Mouse (Mus musculus) CH12.LX (cell line): ENCODE data around the gene Spin2d.
"Not testable (repeated sequence)": the region's sequence is repeated elsewhere in the genome, so short reads cannot be mapped to it uniquely, and the experiment has no call there.

Experiments
- CTCF ChIP-seq, 2 experiments: IDR thresholded peaks in 1 of 2; conservative IDR thresholded peaks in 1 of 2; 2 replicates each; pipeline ENCODE4 v1.5.1; 2011 to 2012; ENCODE audit warnings: low read depth in 2 of 2, low read length in 2 of 2, improper control_type of control experiment in 1 of 2, inconsistent platforms in 1 of 2, mild to moderate bottlenecking in 1 of 2, moderate library complexity in 1 of 2
- HCFC1 ChIP-seq: IDR thresholded peaks from 2 replicates; pipeline ENCODE4 v1.6.1; 2012; ENCODE audit warnings: low read depth, mild to moderate bottlenecking, inconsistent platforms, low read length, improper control_type of control experiment
- KAT2A ChIP-seq: IDR thresholded peaks from 2 replicates; pipeline ENCODE4 v1.6.1; 2012; ENCODE audit warnings: low read length, improper control_type of control experiment, inconsistent platforms; ENCODE audit not compliant: insufficient replicate concordance
- POLR2A ChIP-seq: IDR thresholded peaks from 2 replicates; pipeline ENCODE4 v1.6.1; 2011; ENCODE audit warnings: low read depth, mild to moderate bottlenecking, improper control_type of control experiment, low read length

- not testable (repeated sequence) for TF ChIP-seq KAT2A; HCFC1; POLR2A; CTCF (conservative IDR thresholded peaks at IDR 0.05 in 1 of 2, IDR thresholded peaks at IDR 0.05 in 1 of 2; ENCODE audit: low read depth in 2 of 2, low read length in 2 of 2)
These were observed 33.6 kb downstream of the Spin2d start for GRCm38 (mm10) chrX:73143218-73143618.
